Mouse (Mus musculus): ENCODE data around the gene Spg7.
"Not testable (repeated sequence)": the region's sequence is repeated elsewhere in the genome, so short reads cannot be mapped to it uniquely, and the experiment has no call there.

Gene Spg7

GRCm38 (mm10) chr8:123097786-123098584 lies 35.2 kb downstream of the Spg7 start:
- no peak for DNase-seq (ENCODE audit: low spot score)

GRCm38 (mm10) chr8:123100288-123100687 lies 37.5 kb downstream of the Spg7 start:
- no peak for DNase-seq (ENCODE audit: low spot score)

GRCm38 (mm10) chr8:123101244-123101643 lies 38.5 kb downstream of the Spg7 start:
- no peak for DNase-seq (ENCODE audit: low spot score)

GRCm38 (mm10) chr8:123101735-123102685 lies 39.3 kb downstream of the Spg7 start, which contains the start of gene Rpl13:
Rpl13 (plus strand) TSS chr8:123102350.
- DNase-seq (ENCODE audit: low spot score), result peak; percentile 95

GRCm38 (mm10) chr8:123102855-123103254 lies 40.1 kb downstream of the Spg7 start:
- not testable (repeated sequence) for DNase-seq (ENCODE audit: low spot score)

- DNase-seq (ENCODE audit: low spot score), result no peak
Measured at GRCm38 (mm10) chr8:123103285-123103684, 40.5 kb downstream of the Spg7 start.

GRCm38 (mm10) chr8:123104046-123104767 lies 41.5 kb downstream of the Spg7 start:
- no peak for DNase-seq (ENCODE audit: low spot score)

- DNase-seq (ENCODE audit: low spot score), result no peak
Measured at GRCm38 (mm10) chr8:123105553-123106326, 43.0 kb downstream of the Spg7 start.

- DNase-seq (ENCODE audit: low spot score), result no peak
Measured at GRCm38 (mm10) chr8:123106531-123106930, 43.8 kb downstream of the Spg7 start.

GRCm38 (mm10) chr8:123108010-123108409 lies 45.3 kb downstream of the Spg7 start:
- no peak for DNase-seq (ENCODE audit: low spot score)

- no peak for DNase-seq (ENCODE audit: low spot score)
Measured at GRCm38 (mm10) chr8:123108953-123109352, 46.2 kb downstream of the Spg7 start.

GRCm38 (mm10) chr8:123110649-123111048 lies 47.9 kb downstream of the Spg7 start:
- DNase-seq (ENCODE audit: low spot score), result no peak

GRCm38 (mm10) chr8:123112892-123113291 lies 50.1 kb downstream of the Spg7 start:
- DNase-seq (ENCODE audit: low spot score), result no peak

GRCm38 (mm10) chr8:123113908-123114469 lies 51.2 kb downstream of the Spg7 start:
- DNase-seq (ENCODE audit: low spot score), result no peak

- no peak for DNase-seq (ENCODE audit: low spot score)
Measured at GRCm38 (mm10) chr8:123114644-123115043, 51.9 kb downstream of the Spg7 start.

- DNase-seq (ENCODE audit: low spot score), result no peak
Measured at GRCm38 (mm10) chr8:123117127-123117731, 54.5 kb downstream of the Spg7 start, which contains the start of gene Cpne7. Cpne7 (plus strand) TSS chr8:123117374.

- DNase-seq (ENCODE audit: low spot score), result no peak
Measured at GRCm38 (mm10) chr8:123117744-123118143, 55.0 kb downstream of the Spg7 start.

- no peak for DNase-seq (ENCODE audit: low spot score)
Measured at GRCm38 (mm10) chr8:123122059-123122458, 59.3 kb downstream of the Spg7 start.

- DNase-seq (ENCODE audit: low spot score), result no peak
Measured at GRCm38 (mm10) chr8:123122670-123123069, 59.9 kb downstream of the Spg7 start.

GRCm38 (mm10) chr8:123126193-123126816 lies 63.6 kb downstream of the Spg7 start:
- no peak for DNase-seq (ENCODE audit: low spot score)
